ENCODE assay signal across 21 mouse cellular contexts in the genomic region with DNA sequence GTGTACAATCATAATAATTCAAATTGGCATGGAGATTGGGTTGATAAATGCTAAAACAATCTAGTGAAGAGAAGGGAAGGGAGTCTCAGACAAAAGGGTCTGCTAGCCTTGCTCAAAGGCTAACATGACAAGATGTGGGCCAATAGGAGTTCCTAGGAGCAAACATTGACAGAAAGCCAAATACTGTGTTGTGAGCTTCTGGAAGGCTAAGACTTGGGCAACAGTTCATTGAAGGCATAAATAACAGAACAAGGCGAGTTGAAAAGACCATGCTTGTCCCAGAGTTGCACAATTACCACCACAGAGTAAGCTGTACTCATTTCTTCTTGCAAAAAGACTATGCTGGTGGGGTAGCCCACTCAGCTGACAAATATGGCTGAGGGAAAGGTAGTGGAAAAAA.
"Had no signal": no experiment of that assay in that cellular context is flagged by ENCODE, and none has a peak within 500 bp of the region (broad histone marks: within the 10 kb centered on the region; RNA-seq: fewer than 3 reads in every experiment).

No protein-coding gene starts in this region.

- H3K27ac ChIP-seq: gastrocnemius, adult 2 months; heart, adult 2 months; hindbrain, embryonic 10.5 days; hindbrain, embryonic 12.5 days; hindbrain, embryonic 14.5 days; intestine, embryonic 15.5 days; layer of hippocampus, adult 2 months; left cerebral cortex, adult 2 months; limb, embryonic 13.5 days; limb, embryonic 15.5 days; liver, embryonic 12.5 days; liver, embryonic 14.5 days had no signal

- H3K4me1 ChIP-seq: hindbrain, embryonic 10.5 days; hindbrain, embryonic 12.5 days; intestine, embryonic 15.5 days; limb, embryonic 13.5 days; limb, embryonic 15.5 days; liver, embryonic 12.5 days had no signal

- H3K27me3 ChIP-seq: hindbrain, embryonic 12.5 days; intestine, embryonic 15.5 days; limb, embryonic 13.5 days; limb, embryonic 15.5 days; liver, embryonic 12.5 days had no signal

- DNase-seq: gastrocnemius, adult 2 months; gastrocnemius, postnatal 10 days; gastrocnemius, postnatal 25 days; heart, adult 2 months; heart, postnatal 10 days; heart, postnatal 4 days; kidney, adult 18-20 months; kidney, adult 8-10 months; kidney, postnatal 10 days; kidney, postnatal 25 days; kidney, postnatal 4 days had no signal

- H3K4me3 ChIP-seq: gastrocnemius, adult 2 months; heart, adult 2 months; hindbrain, embryonic 10.5 days; hindbrain, embryonic 12.5 days; intestine, embryonic 15.5 days; layer of hippocampus, adult 2 months; left cerebral cortex, adult 2 months; limb, embryonic 13.5 days; limb, embryonic 15.5 days; liver, embryonic 12.5 days had no signal

- H3K36me3 ChIP-seq: hindbrain, embryonic 10.5 days; hindbrain, embryonic 12.5 days; intestine, embryonic 15.5 days; limb, embryonic 13.5 days; limb, embryonic 15.5 days; liver, embryonic 12.5 days had no signal

- H3K9me3 ChIP-seq: hindbrain, embryonic 10.5 days; hindbrain, embryonic 12.5 days; intestine, embryonic 15.5 days; limb, embryonic 13.5 days; limb, embryonic 15.5 days; liver, embryonic 12.5 days had no signal
